Mouse (Mus musculus) intestine, embryonic 15.5 days (tissue): Measurements from ENCODE around the gene Atp13a2. TPM values are rescaled to one million over a fixed set of nuclear protein-coding genes. Genes with fewer than 3 reads are reported as not detected.
A peak's percentile ranks its signal among the peaks of the same experiment; 100 is the strongest.

Experiments used
- ATAC-seq: fragments of 200-750 bp; cut with Nextera tagmentation; 2 replicates; pipeline ENCODE4 v1.8.0; 2017; ENCODE audit warnings: moderate TSS enrichment, moderate library complexity
- H3K27ac ChIP-seq: fragments of 300-500 bp; sonication (generic); 2 replicates; pipeline ENCODE4 v1.5.1; 2015; ENCODE audit warnings: mild to moderate bottlenecking, inconsistent platforms
- H3K27me3 ChIP-seq: fragments of 300-500 bp; sonication (generic); replicated peaks from 2 replicates; pipeline ENCODE4 v1.6.1; 2015; ENCODE audit warnings: inconsistent platforms
- H3K36me3 ChIP-seq: fragments of 300-500 bp; sonication (generic); 2 replicates; pipeline ENCODE4 v1.6.1; 2015; ENCODE audit warnings: inconsistent platforms
- H3K4me1 ChIP-seq: fragments of 300-500 bp; sonication (generic); replicated peaks from 2 replicates; pipeline ENCODE4 v1.6.1; 2015; ENCODE audit warnings: inconsistent platforms
- H3K4me2 ChIP-seq: fragments of 300-500 bp; sonication (generic); replicated peaks from 2 replicates; pipeline ENCODE4 v1.6.1; 2015; ENCODE audit warnings: mild to moderate bottlenecking, inconsistent platforms
- H3K4me3 ChIP-seq: fragments of 300-500 bp; sonication (generic); replicated peaks from 2 replicates; pipeline ENCODE4 v1.5.1; 2015; ENCODE audit warnings: inconsistent platforms
- H3K9ac ChIP-seq: fragments of 300-500 bp; sonication (generic); 2 replicates; pipeline ENCODE4 v1.6.1; 2015; ENCODE audit warnings: inconsistent platforms
- H3K9me3 ChIP-seq: fragments of 300-500 bp; sonication (generic); 2 replicates; pipeline ENCODE4 v1.6.1; 2016; ENCODE audit warnings: inconsistent platforms
- WGBS: fragments of 180-500 bp; shearing (Covaris S2); methylation state at CpG from one replicate; pipeline ENCODE4 v1.1.7; 2015; 5-methylcytosine and 5-hydroxymethylcytosine counted together
- polyA plus RNA-seq: library from polyadenylated mRNA; unstranded; fragments of >200 nt; fragmentation: Nextera tagmentation; extraction: Ambion mirVana; gene quantifications from 2 replicates; pipeline ENCODE4 v1.2.1, GENCODE M21; 2015

Atp13a2 gene
- polyA plus RNA-seq: 29.8 and 35.7 TPM in 2 replicates

- peak within 1 kb of the TSS; percentile 95 for H3K4me3 ChIP-seq
- peak; percentile 89 for ATAC-seq
- no peaks in the 10 kb centered on the region for H3K27me3 ChIP-seq
- H3K4me2 ChIP-seq: peak within 1 kb of the TSS; percentile 85
- peak within 1 kb of the TSS; percentile 94 for H3K9ac ChIP-seq
- H3K4me1 ChIP-seq: peaks cover 26% of the 10 kb centered on the region
- H3K36me3 ChIP-seq: no peaks in the 10 kb centered on the region
- H3K27ac ChIP-seq: peak within 1 kb of the TSS; percentile 44; the same call in 1 of the 2 replicates
- H3K9me3 ChIP-seq: no peaks in the 10 kb centered on the region
- under 1% methylated on average over 58 of the region's 58 CpGs for WGBS
Observed at GRCm38 (mm10) chr4:140986711-140987395, at the start of gene Atp13a2. TSS of gene Atp13a2 (plus strand) at chr4:140986873.

GRCm38 (mm10) chr4:140944356-140944755 is 42.3 kb upstream of the Atp13a2 start:
- 86% methylated on average over 12 of the region's 12 CpGs for WGBS
- H3K27me3 ChIP-seq: no peaks in the 10 kb centered on the region
- ATAC-seq: no peak
- no peak overlapping the region for H3K9ac ChIP-seq
- no peak overlapping the region for H3K27ac ChIP-seq
- no peak overlapping the region for H3K4me2 ChIP-seq
- H3K4me1 ChIP-seq: no peaks in the 10 kb centered on the region
- H3K4me3 ChIP-seq: no peak overlapping the region
- no peaks in the 10 kb centered on the region for H3K9me3 ChIP-seq
- no peaks in the 10 kb centered on the region for H3K36me3 ChIP-seq

GRCm38 (mm10) chr4:140944961-140945442 is 41.7 kb upstream of the Atp13a2 start:
- H3K9ac ChIP-seq: no peak overlapping the region
- H3K4me3 ChIP-seq: no peak overlapping the region
- H3K36me3 ChIP-seq: no peaks in the 10 kb centered on the region
- no peaks in the 10 kb centered on the region for H3K9me3 ChIP-seq
- 69% methylated on average over 5 of the region's 5 CpGs for WGBS
- no peaks in the 10 kb centered on the region for H3K4me1 ChIP-seq
- no peak overlapping the region for H3K27ac ChIP-seq
- H3K27me3 ChIP-seq: no peaks in the 10 kb centered on the region
- ATAC-seq: no peak
- no peak overlapping the region for H3K4me2 ChIP-seq

- Histone ChIP-seq H3K36me3 (no peaks in the 10 kb centered on the region), H3K27me3 (no peaks in the 10 kb centered on the region), H3K9ac (no peak overlapping the region), H3K4me1 (no peaks in the 10 kb centered on the region), H3K9me3 (no peaks in the 10 kb centered on the region), H3K4me2 (no peak overlapping the region), H3K4me3 (no peak overlapping the region), H3K27ac (no peak overlapping the region)
- WGBS: 86% methylated on average over 4 of the region's 4 CpGs
- no peak for ATAC-seq
Observed at GRCm38 (mm10) chr4:140945571-140945970, 41.1 kb upstream of the Atp13a2 start.

GRCm38 (mm10) chr4:140946048-140946447 is 40.6 kb upstream of the Atp13a2 start:
- no peak for ATAC-seq
- H3K27me3 ChIP-seq: no peaks in the 10 kb centered on the region
- no peak overlapping the region for H3K4me3 ChIP-seq
- no peak overlapping the region for H3K27ac ChIP-seq
- no peak overlapping the region for H3K9ac ChIP-seq
- H3K9me3 ChIP-seq: no peaks in the 10 kb centered on the region
- H3K36me3 ChIP-seq: no peaks in the 10 kb centered on the region
- H3K4me2 ChIP-seq: no peak overlapping the region
- WGBS: 47% methylated on average over 4 of the region's 4 CpGs
- H3K4me1 ChIP-seq: no peaks in the 10 kb centered on the region

- H3K4me1 ChIP-seq: no peaks in the 10 kb centered on the region
- no peak overlapping the region for H3K4me3 ChIP-seq
- ATAC-seq: no peak
- H3K36me3 ChIP-seq: no peaks in the 10 kb centered on the region
- H3K9ac ChIP-seq: no peak overlapping the region
- WGBS: 65% methylated on average over 14 of the region's 14 CpGs
- H3K27ac ChIP-seq: no peak overlapping the region
- no peaks in the 10 kb centered on the region for H3K9me3 ChIP-seq
- H3K27me3 ChIP-seq: no peaks in the 10 kb centered on the region
- no peak overlapping the region for H3K4me2 ChIP-seq
Observed at GRCm38 (mm10) chr4:140946580-140947205, 40.0 kb upstream of the Atp13a2 start.

GRCm38 (mm10) chr4:140947487-140948440 is 38.9 kb upstream of the Atp13a2 start:
- H3K4me2 ChIP-seq: no peak overlapping the region
- no peak overlapping the region for H3K4me3 ChIP-seq
- ATAC-seq: no peak
- no peak overlapping the region for H3K9ac ChIP-seq
- no peaks in the 10 kb centered on the region for H3K4me1 ChIP-seq
- H3K9me3 ChIP-seq: no peaks in the 10 kb centered on the region
- WGBS: 75% methylated on average over 12 of the region's 12 CpGs
- H3K36me3 ChIP-seq: no peaks in the 10 kb centered on the region
- no peaks in the 10 kb centered on the region for H3K27me3 ChIP-seq
- no peak overlapping the region for H3K27ac ChIP-seq

GRCm38 (mm10) chr4:140948481-140948880 is 38.2 kb upstream of the Atp13a2 start:
- H3K4me2 ChIP-seq: no peak overlapping the region
- H3K27ac ChIP-seq: no peak overlapping the region
- 69% methylated on average over 6 of the region's 6 CpGs for WGBS
- no peaks in the 10 kb centered on the region for H3K9me3 ChIP-seq
- no peak overlapping the region for H3K4me3 ChIP-seq
- H3K27me3 ChIP-seq: no peaks in the 10 kb centered on the region
- H3K9ac ChIP-seq: no peak overlapping the region
- H3K36me3 ChIP-seq: no peaks in the 10 kb centered on the region
- H3K4me1 ChIP-seq: no peaks in the 10 kb centered on the region
- peak; percentile 40; the same call in 1 of the 2 replicates for ATAC-seq

GRCm38 (mm10) chr4:140949052-140949451 is 37.6 kb upstream of the Atp13a2 start:
- H3K27me3 ChIP-seq: no peaks in the 10 kb centered on the region
- no peak overlapping the region for H3K9ac ChIP-seq
- no peaks in the 10 kb centered on the region for H3K9me3 ChIP-seq
- no peak overlapping the region for H3K27ac ChIP-seq
- H3K4me1 ChIP-seq: no peaks in the 10 kb centered on the region
- WGBS: 92% methylated on average over 8 of the region's 8 CpGs
- ATAC-seq: no peak
- H3K4me3 ChIP-seq: no peak overlapping the region
- no peak overlapping the region for H3K4me2 ChIP-seq
- H3K36me3 ChIP-seq: no peaks in the 10 kb centered on the region

GRCm38 (mm10) chr4:140949616-140950015 is 37.1 kb upstream of the Atp13a2 start:
- 85% methylated on average over 16 of the region's 16 CpGs for WGBS

GRCm38 (mm10) chr4:140950574-140950973 is 36.1 kb upstream of the Atp13a2 start:
- Histone ChIP-seq H3K9ac (no peak overlapping the region), H3K4me2 (no peak overlapping the region), H3K9me3 (no peaks in the 10 kb centered on the region), H3K27ac (no peak overlapping the region), H3K4me1 (no peaks in the 10 kb centered on the region), H3K4me3 (no peak overlapping the region), H3K36me3 (no peaks in the 10 kb centered on the region), H3K27me3 (no peaks in the 10 kb centered on the region)
- no peak for ATAC-seq
- 79% methylated on average over 3 of the region's 3 CpGs for WGBS

More at GRCm38 (mm10) chr4:140949616-140950015, 37.1 kb upstream of the Atp13a2 start:
- Histone ChIP-seq H3K9ac (no peak overlapping the region), H3K36me3 (no peaks in the 10 kb centered on the region), H3K4me2 (no peak overlapping the region), H3K4me1 (no peaks in the 10 kb centered on the region), H3K4me3 (no peak overlapping the region), H3K9me3 (no peaks in the 10 kb centered on the region), H3K27ac (no peak overlapping the region), H3K27me3 (no peaks in the 10 kb centered on the region)
- no peak for ATAC-seq
